Mouse (Mus musculus) kidney, postnatal 10 days (tissue): ENCODE measurements around the gene Rara.

Experiments used
- DNase-seq: peaks from one replicate; pipeline ENCODE4 v3.0.0; 2021; ENCODE audit warnings: mixed read lengths

The Rara gene

DNA sequence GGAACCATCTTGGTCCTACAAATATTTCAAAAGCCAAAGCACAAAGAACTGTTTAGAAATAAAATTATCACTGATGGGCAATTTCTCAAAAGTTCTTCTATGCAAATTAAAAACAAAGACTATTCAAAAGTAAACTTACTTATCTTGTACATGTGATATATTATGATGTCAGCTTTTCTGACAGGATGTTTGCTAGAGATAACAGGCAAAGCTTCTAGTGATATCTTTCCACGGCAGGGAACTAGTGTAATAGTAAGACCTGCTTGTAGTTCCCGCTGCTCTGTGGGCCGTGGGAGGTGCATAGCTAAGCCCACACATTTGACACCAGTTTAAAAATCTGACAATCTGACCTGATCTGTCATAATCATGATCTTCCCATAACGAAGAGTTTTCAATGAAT lies 82.5 kb downstream of the Rara start:
- no peak for DNase-seq

DNA sequence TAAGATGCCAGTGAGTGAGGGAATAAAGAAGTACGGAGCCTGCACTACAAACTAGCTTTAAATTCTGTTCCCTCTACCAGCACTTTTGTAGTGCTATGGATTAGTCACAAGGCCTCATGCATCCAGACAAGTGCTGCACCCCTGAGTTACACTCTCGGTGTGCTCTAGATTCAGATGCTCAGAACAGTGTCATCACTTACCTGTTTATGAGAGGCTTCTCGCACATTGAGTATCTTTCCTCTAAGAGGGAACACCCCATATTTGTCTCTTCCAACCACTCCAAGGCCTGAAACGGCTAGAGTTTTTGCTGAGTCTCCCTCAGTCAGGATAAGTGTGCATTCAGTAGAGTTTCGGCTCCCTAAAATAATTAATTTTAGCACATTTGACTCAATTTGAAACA lies 83.1 kb downstream of the Rara start:
- no peak for DNase-seq

DNA sequence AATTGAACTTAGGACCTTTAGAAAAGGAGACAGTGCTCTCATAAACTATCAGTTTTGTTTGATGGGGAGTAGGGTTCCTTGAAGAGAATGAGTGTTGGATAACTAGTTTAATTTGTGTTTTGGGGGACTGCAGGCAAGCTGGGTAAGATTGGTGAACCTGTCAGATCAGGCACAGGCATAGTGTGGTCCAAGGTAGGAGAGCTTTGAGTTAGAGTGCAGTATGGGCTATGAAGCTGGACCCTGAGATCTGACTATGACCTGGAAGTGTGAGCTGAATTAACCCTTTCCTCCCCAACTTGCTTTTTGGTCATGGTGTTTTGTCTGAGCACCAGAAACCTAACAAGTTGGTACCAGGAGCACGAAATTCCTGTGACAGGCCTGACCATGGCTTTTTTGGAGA lies 86.2 kb downstream of the Rara start:
- DNase-seq: no peak

DNA sequence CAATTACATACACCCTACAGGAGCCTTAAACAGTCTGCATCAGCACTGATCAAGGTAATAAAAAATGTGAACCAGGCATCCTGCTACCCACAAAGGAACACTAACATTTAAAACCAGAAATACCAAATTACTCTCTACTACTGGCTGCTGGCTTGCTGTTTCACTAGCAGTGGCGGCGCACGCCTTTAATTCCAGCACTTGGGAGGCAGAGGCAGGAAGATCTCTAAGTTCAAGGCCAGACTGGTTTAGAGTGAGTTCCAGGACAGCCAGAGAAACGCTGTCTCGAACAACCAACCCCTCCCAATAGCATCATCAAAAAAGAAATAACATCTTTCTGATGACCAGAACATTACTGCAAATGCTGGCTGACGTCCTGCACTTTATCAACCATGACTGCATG lies 92.2 kb downstream of the Rara start:
- DNase-seq: no peak

DNA sequence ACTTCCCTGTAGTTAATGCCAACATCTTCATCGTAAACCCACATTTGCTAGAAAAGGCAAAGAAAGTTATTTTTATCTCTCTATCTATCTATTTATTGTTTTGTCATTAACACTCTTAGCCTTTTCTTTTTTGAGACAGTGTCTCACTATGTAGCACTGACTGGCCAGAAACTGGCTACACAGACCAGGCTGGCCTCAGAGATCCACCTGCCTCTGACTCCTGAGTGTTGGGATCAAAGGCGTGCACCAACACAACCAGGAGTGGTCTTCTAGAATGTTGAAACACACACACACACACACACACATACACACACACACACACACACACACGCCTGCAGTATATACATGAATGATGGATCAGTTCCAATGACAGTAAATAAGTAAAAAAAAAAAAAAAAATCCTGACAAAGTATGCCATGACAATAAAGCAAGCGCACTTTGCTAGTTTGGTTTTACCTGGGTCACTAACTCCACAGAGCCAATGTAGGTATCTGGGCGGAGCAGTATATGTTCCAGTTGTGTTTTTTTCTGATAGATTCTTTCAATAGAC lies 94.8 kb downstream of the Rara start:
- no peak for DNase-seq

DNA sequence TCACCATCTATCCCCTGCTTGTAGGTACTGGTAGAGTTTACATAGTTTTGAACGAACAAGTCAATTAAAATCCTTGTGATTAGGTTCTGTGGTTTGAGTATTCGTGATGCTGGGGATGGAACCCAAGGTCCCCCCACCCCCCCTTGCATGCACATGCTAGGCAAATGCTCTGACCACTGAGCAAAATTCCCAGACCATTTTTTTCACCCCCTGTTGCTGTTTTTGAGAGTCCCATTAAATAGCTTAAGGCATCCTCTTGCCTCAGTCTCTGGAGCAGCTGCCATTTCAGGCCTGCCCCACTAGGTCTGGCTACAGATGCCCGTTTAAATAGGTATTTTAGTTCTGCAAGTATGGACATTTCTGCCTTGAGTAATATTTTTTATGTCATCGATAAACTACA lies 95.5 kb downstream of the Rara start:
- no peak for DNase-seq

DNA sequence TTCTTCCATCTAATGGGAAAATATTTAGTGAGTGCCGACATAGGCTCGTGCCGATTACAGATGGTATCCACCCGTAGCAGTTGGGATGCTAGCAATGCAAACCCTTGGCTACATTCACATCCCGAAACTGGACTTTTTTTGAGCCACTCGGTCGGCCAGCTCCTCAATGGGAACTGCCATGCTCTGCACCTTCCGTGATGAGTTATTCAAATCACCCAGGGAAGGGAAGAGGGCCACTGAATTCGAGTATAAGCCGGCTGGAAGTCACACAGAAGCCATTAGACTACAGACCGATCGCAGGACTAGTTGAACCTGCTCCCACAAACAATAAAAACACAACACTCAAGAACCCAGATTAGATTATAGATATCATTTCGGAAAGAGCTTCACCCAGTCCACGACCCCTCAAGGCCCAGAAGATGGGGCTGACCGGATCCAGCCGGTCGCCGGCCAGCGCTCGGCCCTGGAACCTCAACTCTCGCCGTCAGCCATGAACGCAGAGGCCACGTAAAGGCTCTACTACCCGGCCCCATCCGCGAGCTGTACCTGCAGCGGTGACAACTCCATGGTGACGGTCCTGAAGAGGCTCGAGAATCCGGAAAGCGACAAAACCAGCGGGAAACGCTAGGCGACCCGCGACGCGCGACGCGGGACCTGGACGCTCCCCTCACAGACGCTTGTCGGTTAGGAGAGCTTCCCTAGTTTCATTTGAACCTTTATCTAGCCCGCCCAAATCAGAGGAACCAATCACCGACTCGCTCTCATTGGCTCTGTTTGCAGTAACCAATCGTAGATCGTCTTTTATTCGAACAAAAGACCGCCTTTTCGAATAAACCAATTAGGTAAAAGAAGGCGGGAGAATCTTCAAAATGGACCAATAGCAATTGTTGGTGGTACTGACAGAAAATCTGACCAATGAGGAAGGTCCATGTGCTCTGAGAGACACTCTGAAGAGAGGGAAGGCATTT lies 96.2 kb downstream of the Rara start, which contains the start of gene Top2a:
Gene Top2a, minus strand, starts transcription at position 690 of the 968 bp plus-strand sequence.
- peak; percentile 86 for DNase-seq
